Mouse (Mus musculus) spleen, adult 2 months (tissue): ENCODE results near the gene Robo3.

ENCODE experiments used
- CTCF ChIP-seq: fragments of 200-500 bp; IDR thresholded peaks from 2 replicates; pipeline ENCODE4 v1.5.1; 2011; ENCODE audit warnings: mild to moderate bottlenecking, inconsistent platforms; ENCODE audit not compliant: insufficient read depth, insufficient read length, insufficient replicate concordance; ENCODE audit errors: extremely low read depth
- POLR2A ChIP-seq: fragments of 200-500 bp; IDR thresholded peaks from 2 replicates; pipeline ENCODE4 v1.6.1; 2011; ENCODE audit warnings: low read depth, low read length, inconsistent platforms

GRCm38 (mm10) chr9:37412989-37413388 is 20.1 kb downstream of the Robo3 start:
- no peak for TF ChIP-seq POLR2A
- TF ChIP-seq CTCF = no peak
